Mouse (Mus musculus): ENCODE data around the gene Barx2. TPM values are rescaled to one million over a fixed set of nuclear protein-coding genes. Genes with fewer than 3 reads are reported as not detected.

Gene Barx2
- 1.1 TPM for polyA plus RNA-seq (2014; fragmentation: Illumina TruSeq; extraction: RNeasy Lipid Tissue Mini Kit (QIAGEN cat#74804); ENCODE audit: low read depth, low replicate concordance)

GRCm38 (mm10) chr9:31912921-31913738, at the start of gene Barx2:
TSS of gene Barx2 (minus strand) at chr9:31913462.

Other genes with a start within 250 kb of the Barx2 start
- 37.0 TPM for gene Arhgap32, start 202.7 kb upstream of the Barx2 start, polyA plus RNA-seq (2014; fragmentation: Illumina TruSeq; extraction: RNeasy Lipid Tissue Mini Kit (QIAGEN cat#74804); ENCODE audit: low read depth, low replicate concordance)